Mouse (Mus musculus): ENCODE data around the gene Pex7. TPM values are rescaled to one million over a fixed set of nuclear protein-coding genes. Genes with fewer than 3 reads are reported as not detected.

The Pex7 gene
- polyA plus RNA-seq (2021; fragmentation: Nextera tagmentation): 27.3 and 34.5 TPM in 2 replicates
- long read RNA-seq, experiment 1, full-length matches to known transcripts: 228 of 237 reads
- long read RNA-seq, experiment 1, partial matches to known transcripts: 5 of 237 reads
- long read RNA-seq, experiment 1, other reads (novel, unspliced or antisense): 4 of 237 reads
- long read RNA-seq, experiment 2, full-length matches to known transcripts: 42 of 54 reads
- long read RNA-seq, experiment 2, partial matches to known transcripts: 5 of 54 reads
- long read RNA-seq, experiment 2, other reads (novel, unspliced or antisense): 7 of 54 reads

GRCm38 (mm10) chr10:19907246-19907804 is at the start of gene Pex7:
Pex7 (minus strand) TSS chr10:19907689.

GRCm38 (mm10) chr10:19934384-19935294 is 27.1 kb upstream of the Pex7 start, which contains the start of gene Map3k5:
Map3k5 (plus strand) TSS chr10:19934472.

GRCm38 (mm10) chr10:19850998-19851691 is 56.3 kb downstream of the Pex7 start, which contains the start of gene Slc35d3:
Slc35d3 (minus strand) TSS chr10:19851459.

Other genes starting within 250 kb of the Pex7 start
- 0.18 and 0.33 TPM in 2 replicates for gene Il20ra, start 195.1 kb downstream of the Pex7 start, polyA plus RNA-seq (2021; fragmentation: Nextera tagmentation)
- gene Slc35d3, start 56.2 kb downstream of the Pex7 start, polyA plus RNA-seq (2021; fragmentation: Nextera tagmentation): 2.9 and 3.5 TPM in 2 replicates
- gene Map3k5, start 26.8 kb upstream of the Pex7 start, polyA plus RNA-seq (2021; fragmentation: Nextera tagmentation): 6.8 and 7.4 TPM in 2 replicates
- gene Map7, start 240.8 kb upstream of the Pex7 start, polyA plus RNA-seq (2021; fragmentation: Nextera tagmentation): 19.0 and 21.8 TPM in 2 replicates